Mouse (Mus musculus) stomach, postnatal 0 days (tissue): ENCODE data around the gene Hmgb2.
A peak's percentile ranks its signal among the peaks of the same experiment; 100 is the strongest.

Source experiments
- CTCF ChIP-seq: IDR thresholded peaks from 2 replicates; pipeline ENCODE4 v1.5.1; 2016; ENCODE audit warnings: antibody characterized with exemption, low read depth, mild to moderate bottlenecking, moderate library complexity
- EP300 ChIP-seq: optimal IDR thresholded peaks from 2 replicates; pipeline ENCODE3; 2016; ENCODE audit warnings: antibody characterized with exemption

DNA sequence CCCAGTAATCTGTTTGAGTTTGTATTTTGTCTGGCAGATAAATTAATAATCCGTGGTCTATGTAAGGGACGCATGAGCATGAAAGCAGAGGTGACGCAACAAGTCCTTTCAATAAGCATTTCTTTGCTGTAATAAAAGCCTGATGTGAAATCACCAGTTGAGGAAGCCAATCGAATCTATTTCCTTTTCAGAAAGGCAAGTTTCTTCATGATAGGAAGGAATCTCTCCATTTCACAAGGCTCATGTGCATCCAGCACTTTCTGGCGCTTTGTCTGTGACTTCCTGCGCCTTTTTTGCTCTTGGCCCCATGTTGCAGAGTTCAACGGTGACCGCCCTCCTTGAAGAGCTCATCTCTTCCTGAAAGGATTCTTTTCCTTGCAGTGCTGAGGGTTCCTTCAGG, 32.0 kb upstream of the Hmgb2 start:
- TF ChIP-seq EP300: peak; percentile 37
- TF ChIP-seq CTCF: no peak
